Comparison of ENCODE assay signal across 14 mouse cellular contexts in the genomic region with DNA sequence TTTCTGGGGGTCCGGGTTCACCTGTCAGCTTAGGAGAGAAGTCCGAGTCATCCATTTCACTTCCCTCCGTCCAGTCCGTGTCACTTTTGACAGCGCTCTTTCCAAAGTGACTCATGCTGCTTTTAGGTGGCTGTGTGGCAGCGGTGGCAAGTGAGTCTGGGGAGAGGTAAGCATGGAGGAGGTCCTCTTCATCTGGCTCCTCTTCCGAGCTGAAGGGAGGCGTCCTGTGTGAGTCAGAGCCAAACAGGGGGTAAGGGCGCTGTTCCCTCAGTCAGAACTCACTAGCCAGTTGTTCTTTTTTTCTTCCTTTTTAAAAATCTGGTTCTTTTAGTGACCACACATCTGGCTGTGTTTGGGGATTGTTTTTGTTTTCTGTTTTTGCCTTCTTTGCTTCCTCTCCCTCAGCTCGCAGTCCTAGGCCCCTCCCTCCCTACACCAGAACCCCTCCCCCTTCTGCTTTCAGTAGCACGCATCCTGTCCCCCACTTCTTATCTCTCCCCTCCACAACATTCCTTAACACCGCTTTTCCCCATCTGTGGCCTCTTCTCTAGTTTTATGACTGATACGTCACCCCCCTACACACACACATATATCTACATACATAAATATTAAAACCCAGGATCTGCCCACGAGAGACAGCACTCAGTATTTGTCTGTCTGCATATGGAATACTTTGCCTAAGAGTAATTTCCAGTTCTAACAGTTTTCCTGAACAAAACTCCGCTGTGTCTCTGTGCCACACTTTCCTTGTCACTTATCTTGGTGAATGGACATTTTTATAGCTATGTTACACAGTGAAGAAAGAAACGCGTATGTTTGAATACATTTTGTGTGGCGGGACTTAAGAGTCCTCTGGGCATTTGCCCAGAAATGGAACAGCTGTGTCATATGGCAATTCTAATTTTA. TPM values are rescaled to one million over a fixed set of nuclear protein-coding genes. Genes with fewer than 3 reads are reported as not detected.
DNase-seq lines count a peak whose midpoint lies in the region; ATAC-seq lines count a peak whose summit lies in the region.
"Had no signal": no experiment of that assay in that cellular context is flagged by ENCODE, and none has a peak within 500 bp of the region (broad histone marks: within the 10 kb centered on the region; RNA-seq: fewer than 3 reads in every experiment).

No protein-coding gene starts in this region.

- H3K36me3 ChIP-seq in heart, embryonic 15.5 days, result peaks cover 22% of the 10 kb centered on the region
- peaks cover 14% of the 10 kb centered on the region for H3K36me3 ChIP-seq in lung, embryonic 16.5 days (ENCODE audit: control insufficient read depth, insufficient read depth, low read length)
- peaks cover 7% of the 10 kb centered on the region; the same call in 1 of the 2 replicates for H3K36me3 ChIP-seq in intestine, embryonic 15.5 days
- peaks cover 16% of the 10 kb centered on the region; the same call in 1 of the 2 replicates for H3K36me3 ChIP-seq in stomach, embryonic 15.5 days

- ATAC-seq in heart, embryonic 15.5 days (replicated peaks; ENCODE audit: insufficient number of reproducible peaks, insufficient read depth, low FRiP score, low read depth), result no peak
- peak; percentile 69 for ATAC-seq in lung, embryonic 16.5 days (ENCODE audit: low read depth)
- ATAC-seq in intestine, embryonic 15.5 days, result peak; percentile 65; the same call in 1 of the 2 replicates
- peak; percentile 71; the same call in 1 of the 2 replicates for ATAC-seq in stomach, embryonic 15.5 days (ENCODE audit: insufficient read depth, low FRiP score, low read depth)
- ATAC-seq: midbrain, embryonic 16.5 days had no signal

- H3K27me3 ChIP-seq in heart, embryonic 15.5 days, result no peaks in the 10 kb centered on the region
- H3K27me3 ChIP-seq in lung, embryonic 16.5 days (ENCODE audit: control insufficient read depth, insufficient read depth, low read depth, low read length), result no peaks in the 10 kb centered on the region
- no peaks in the 10 kb centered on the region for H3K27me3 ChIP-seq in intestine, embryonic 15.5 days (replicated peaks)
- H3K27me3 ChIP-seq in stomach, embryonic 15.5 days (replicated peaks), result no peaks in the 10 kb centered on the region
- H3K27me3 ChIP-seq: forebrain, embryonic 12.5 days had no signal

- H3K9me3 ChIP-seq in heart, embryonic 15.5 days (replicated peaks), result no peaks in the 10 kb centered on the region
- H3K9me3 ChIP-seq in lung, embryonic 16.5 days (ENCODE audit: control insufficient read depth, low read length), result no peaks in the 10 kb centered on the region
- H3K9me3 ChIP-seq in intestine, embryonic 15.5 days, result no peaks in the 10 kb centered on the region
- no peaks in the 10 kb centered on the region for H3K9me3 ChIP-seq in stomach, embryonic 15.5 days
- H3K9me3 ChIP-seq: embryonic facial prominence, embryonic 10.5 days; forebrain, embryonic 12.5 days had no signal

- peaks cover 12% of the 10 kb centered on the region for H3K4me1 ChIP-seq in heart, embryonic 15.5 days (replicated peaks)
- H3K4me1 ChIP-seq in lung, embryonic 16.5 days (replicated peaks; ENCODE audit: control insufficient read depth, insufficient read depth, low read length), result no peaks in the 10 kb centered on the region; the same call in 1 of the 2 replicates
- H3K4me1 ChIP-seq in intestine, embryonic 15.5 days (replicated peaks), result no peaks in the 10 kb centered on the region
- no peaks in the 10 kb centered on the region for H3K4me1 ChIP-seq in stomach, embryonic 15.5 days
- H3K4me1 ChIP-seq: embryonic facial prominence, embryonic 10.5 days; forebrain, embryonic 12.5 days had no signal

- DNase-seq in heart, adult 11 months, result no peak
- no peak for DNase-seq in lung, postnatal 10 days
- DNase-seq in gastrocnemius, adult 18-20 months (ENCODE audit: low spot score), result no peak
- no peak for DNase-seq in urinary bladder, postnatal 36 days (ENCODE audit: low spot score in 2 of 2)
- DNase-seq: adrenal gland, postnatal 36 days; cerebellum, adult 9-10 months; right cerebral cortex, postnatal 25 days had no signal

- 0 out of 2 replicates have a peak overlapping the region, but pooled peaks have one; percentile 17 for H3K27ac ChIP-seq in heart, embryonic 15.5 days
- peak overlapping the region; percentile 32; the same call in 1 of the 2 replicates for H3K27ac ChIP-seq in lung, embryonic 16.5 days (ENCODE audit: low read length)
- H3K27ac ChIP-seq in intestine, embryonic 15.5 days, result peak overlapping the region; percentile 36; the same call in 1 of the 2 replicates
- H3K27ac ChIP-seq in stomach, embryonic 15.5 days, result peak overlapping the region; percentile 40; the same call in 1 of the 2 replicates
- H3K27ac ChIP-seq: embryonic facial prominence, embryonic 10.5 days; forebrain, embryonic 12.5 days had no signal

- no peak overlapping the region for H3K4me3 ChIP-seq in heart, embryonic 15.5 days
- H3K4me3 ChIP-seq in lung, embryonic 16.5 days (ENCODE audit: low read length), result no peak overlapping the region
- H3K4me3 ChIP-seq in intestine, embryonic 15.5 days (replicated peaks), result no peak overlapping the region
- H3K4me3 ChIP-seq in stomach, embryonic 15.5 days (replicated peaks), result no peak overlapping the region
- H3K4me3 ChIP-seq: embryonic facial prominence, embryonic 10.5 days; forebrain, embryonic 12.5 days had no signal

- H3K9ac ChIP-seq in heart, embryonic 15.5 days, result no peak overlapping the region
- H3K9ac ChIP-seq in lung, embryonic 16.5 days (ENCODE audit: low read length), result no peak overlapping the region
- H3K9ac ChIP-seq in intestine, embryonic 15.5 days, result no peak overlapping the region
- H3K9ac ChIP-seq in stomach, embryonic 15.5 days, result no peak overlapping the region
- H3K9ac ChIP-seq: forebrain, embryonic 12.5 days had no signal

- 59% methylated on average over 18 of the region's 18 CpGs for WGBS in heart, embryonic 15.5 days
- WGBS in lung, embryonic 16.5 days, result 57% methylated on average over 18 of the region's 18 CpGs
- 64% methylated on average over 18 of the region's 18 CpGs for WGBS in intestine, embryonic 15.5 days
- WGBS in stomach, embryonic 15.5 days, result 72% methylated on average over 18 of the region's 18 CpGs

- H3K4me2 ChIP-seq in heart, embryonic 15.5 days, result peak overlapping the region; percentile 26
- H3K4me2 ChIP-seq in lung, embryonic 16.5 days (ENCODE audit: low read depth, low read length), result no peak overlapping the region
- H3K4me2 ChIP-seq in intestine, embryonic 15.5 days (replicated peaks), result no peak overlapping the region
- H3K4me2 ChIP-seq in stomach, embryonic 15.5 days, result no peak overlapping the region
- H3K4me2 ChIP-seq: forebrain, embryonic 12.5 days had no signal

RNA-seq across cellular contexts. Expression of a gene that starts 41.7 kb away (rescaled TPM):
- polyA plus RNA-seq in heart, embryonic 15.5 days (2015; fragmentation: Nextera tagmentation; extraction: Ambion mirVana), result 4.8 and 7.7 TPM in 2 replicates
- 13.1 and 13.4 TPM in 2 replicates for polyA plus RNA-seq in lung, embryonic 16.5 days (2015; fragmentation: Nextera tagmentation; extraction: Ambion mirVana)
- 10.2 and 10.9 TPM in 2 replicates for polyA plus RNA-seq in intestine, embryonic 15.5 days (2015; fragmentation: Nextera tagmentation; extraction: Ambion mirVana)
- polyA plus RNA-seq in stomach, embryonic 15.5 days (2015; fragmentation: Nextera tagmentation; extraction: Ambion mirVana), result 13.3 and 13.5 TPM in 2 replicates
- total RNA-seq in gastrocnemius, adult 18-20 months (2021), result 1 to 10 TPM; 1.9 to 2.1 TPM

RNA-seq across cellular contexts. Expression of a gene that starts 54.2 kb away (rescaled TPM):
- polyA plus RNA-seq in heart, embryonic 15.5 days (2015; fragmentation: Nextera tagmentation; extraction: Ambion mirVana), result 24.9 and 29.6 TPM in 2 replicates
- 60.9 and 62.0 TPM in 2 replicates for polyA plus RNA-seq in lung, embryonic 16.5 days (2015; fragmentation: Nextera tagmentation; extraction: Ambion mirVana)
- polyA plus RNA-seq in intestine, embryonic 15.5 days (2015; fragmentation: Nextera tagmentation; extraction: Ambion mirVana), result 48.4 and 57.0 TPM in 2 replicates
- 64.4 and 68.3 TPM in 2 replicates for polyA plus RNA-seq in stomach, embryonic 15.5 days (2015; fragmentation: Nextera tagmentation; extraction: Ambion mirVana)
- 10 to 100 TPM; 17.7 to 23.0 TPM for total RNA-seq in gastrocnemius, adult 18-20 months (2021)
